8 mouse cellular contexts compared by ENCODE assay signal in the genomic region with DNA sequence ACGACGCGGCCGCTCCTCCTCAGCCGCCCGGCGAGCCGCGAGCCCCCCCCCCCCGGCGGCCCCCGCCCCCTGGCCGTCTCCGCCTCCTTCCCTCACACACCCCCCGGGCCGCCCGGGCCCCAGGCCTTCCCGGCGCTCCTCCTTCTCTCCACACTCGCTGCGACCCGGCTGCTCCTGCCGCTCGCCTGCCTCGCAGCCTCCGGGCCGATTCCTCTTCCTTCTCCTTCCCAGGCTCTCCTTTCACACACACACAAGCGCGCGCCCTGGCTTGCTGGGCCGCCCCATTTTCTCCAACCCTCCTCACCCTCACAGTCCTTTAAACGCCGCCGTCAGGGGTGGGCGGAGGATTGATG. TPM values are rescaled to one million over a fixed set of nuclear protein-coding genes. Genes with fewer than 3 reads are reported as not detected.
DNase-seq lines count a peak whose midpoint lies in the region; ATAC-seq and TF ChIP-seq lines count a peak whose summit lies in the region.

No protein-coding gene starts in this region.

- H3K79me2 ChIP-seq in C2C12 (ENCODE audit: control insufficient read depth, insufficient read depth): no peaks in the 10 kb centered on the region

- no peaks in the 10 kb centered on the region for H3K27me3 ChIP-seq in C2C12 (ENCODE audit: control insufficient read depth, insufficient read depth, insufficient read length)
- no peaks in the 10 kb centered on the region for H3K27me3 ChIP-seq in heart, embryonic 14.5 days (ENCODE audit: control insufficient read depth, insufficient read depth, low read length)
- no peaks in the 10 kb centered on the region; the same call in 1 of the 2 replicates for H3K27me3 ChIP-seq in liver, embryonic 15.5 days
- no peaks in the 10 kb centered on the region for H3K27me3 ChIP-seq in small intestine, adult 2 months (ENCODE audit: control insufficient read depth, insufficient read depth, low read length)

- no peak for TF ChIP-seq CTCF in C2C12 (IDR thresholded peaks at IDR 0.05; ENCODE audit: control insufficient read depth, insufficient read depth, insufficient read length)
- no peak for TF ChIP-seq CTCF in small intestine, adult 2 months (IDR thresholded peaks at IDR 0.05; ENCODE audit: extremely low read depth, insufficient read length, insufficient replicate concordance, low read depth, low read length)

- H3K79me3 ChIP-seq in C2C12 (ENCODE audit: low read depth): no peaks in the 10 kb centered on the region

- H3ac ChIP-seq in C2C12 (ENCODE audit: control insufficient read depth, insufficient read length, low read depth): peak overlapping the region; percentile 68

- H3K4me3 ChIP-seq in C2C12 (ENCODE audit: insufficient read depth, poor library complexity, severe bottlenecking): peak overlapping the region; percentile 61
- H3K4me3 ChIP-seq in heart, embryonic 14.5 days (ENCODE audit: control insufficient read depth in 1 of 2, insufficient read depth in 1 of 2, low read depth in 1 of 2, low read length in 2 of 2): peak overlapping the region; percentile 75 to 99
- peak overlapping the region; percentile 70 for H3K4me3 ChIP-seq in liver, embryonic 15.5 days (replicated peaks)
- peak overlapping the region; percentile 76 for H3K4me3 ChIP-seq in small intestine, adult 2 months (ENCODE audit: low read depth, low read length)

- DNase-seq in heart, adult 8-10 months (ENCODE audit: low spot score): peak; percentile 75
- DNase-seq in heart, postnatal 4 days: no peak
- peak; percentile 47 for DNase-seq in c-Kit-positive CD71-positive TER-119-negative erythroid progenitor cells, embryonic 14.5 days (ENCODE audit: low read depth)
- DNase-seq in right cerebral cortex, postnatal 25 days: no peak

- H3K27ac ChIP-seq in heart, embryonic 14.5 days (replicated peaks in 1 of 2; ENCODE audit: control insufficient read depth in 1 of 2, insufficient read depth in 1 of 2, low read depth in 2 of 2, low read length in 2 of 2): peak overlapping the region; percentile 97 to 98
- H3K27ac ChIP-seq in liver, embryonic 15.5 days (replicated peaks): peak overlapping the region; percentile 82
- peak overlapping the region; percentile 82 for H3K27ac ChIP-seq in small intestine, adult 2 months (ENCODE audit: insufficient read depth, low read depth, low read length)

- TF ChIP-seq POLR2A in small intestine, adult 2 months (IDR thresholded peaks at IDR 0.05; ENCODE audit: low read depth, low read length): peak; percentile 87

- H3K9me3 ChIP-seq in heart, embryonic 14.5 days (ENCODE audit: control insufficient read depth, low read length): no peaks in the 10 kb centered on the region
- H3K9me3 ChIP-seq in liver, embryonic 15.5 days (replicated peaks): no peaks in the 10 kb centered on the region

- WGBS in heart, embryonic 14.5 days: 0% methylated on average over 16 of the region's 35 CpGs
- WGBS in liver, embryonic 15.5 days (ENCODE audit: insufficient replicate concordance): 2% methylated on average over 22 of the region's 35 CpGs
- under 1% methylated on average over 21 of the region's 35 CpGs for WGBS in small intestine, adult 2 months

- no peaks in the 10 kb centered on the region for H3K36me3 ChIP-seq in C2C12 (ENCODE audit: control insufficient read depth, insufficient read depth)
- peaks cover 17% of the 10 kb centered on the region for H3K36me3 ChIP-seq in heart, embryonic 14.5 days (ENCODE audit: control insufficient read depth, insufficient read depth, low read length)
- 0 out of 2 replicates have a peak, but pooled peaks cover 7% of the 10 kb centered on the region for H3K36me3 ChIP-seq in liver, embryonic 15.5 days (replicated peaks)
- peaks cover 6% of the 10 kb centered on the region for H3K36me3 ChIP-seq in small intestine, adult 2 months (ENCODE audit: control insufficient read depth, insufficient read depth, low read length)

- peaks cover 8 to 17% of the 10 kb centered on the region in 2 experiments for H3K4me1 ChIP-seq in heart, embryonic 14.5 days (ENCODE audit: control insufficient read depth in 2 of 2, insufficient read depth in 2 of 2, low read length in 2 of 2)
- peaks cover 36% of the 10 kb centered on the region for H3K4me1 ChIP-seq in liver, embryonic 15.5 days (replicated peaks)
- H3K4me1 ChIP-seq in small intestine, adult 2 months (ENCODE audit: control insufficient read depth, insufficient read depth, insufficient read length, low read length): peaks cover 19% of the 10 kb centered on the region

- peak overlapping the region; percentile 91 for H3K9ac ChIP-seq in heart, embryonic 14.5 days (ENCODE audit: low read length)
- peak overlapping the region; percentile 68 for H3K9ac ChIP-seq in liver, embryonic 15.5 days

- no peak; the same call in none of the 2 replicates for ATAC-seq in heart, embryonic 14.5 days (ENCODE audit: insufficient number of reproducible peaks, insufficient read depth, low FRiP score, low read depth)
- peak; percentile 77 for ATAC-seq in liver, embryonic 15.5 days (ENCODE audit: insufficient read depth)

- peak overlapping the region; percentile 76 for H3K4me2 ChIP-seq in heart, embryonic 14.5 days (ENCODE audit: low read length)
- peak overlapping the region; percentile 90 for H3K4me2 ChIP-seq in liver, embryonic 15.5 days

TF ChIP-seq in C2C12, 6 proteins besides CTCF, POLR2A, EP300 and RAD21:
- TF ChIP-seq CEBPB (IDR thresholded peaks at IDR 0.05; ENCODE audit: low read depth) (no peak), MYOG (IDR thresholded peaks at IDR 0.05; ENCODE audit: control insufficient read depth, extremely low read depth, insufficient read length) (no peak), USF1 (IDR thresholded peaks at IDR 0.05; ENCODE audit: low read depth) (no peak), MAX (IDR thresholded peaks at IDR 0.05) (no peak), FOSL1 (IDR thresholded peaks at IDR 0.05; ENCODE audit: insufficient read depth, low read length, poor library complexity, severe bottlenecking) (no peak), MYOD1 (IDR thresholded peaks at IDR 0.05; ENCODE audit: control insufficient read depth, insufficient read length, low read depth) (no peak)
TF ChIP-seq in C2C12: peak in this region for 0.

RNA-seq across cellular contexts. Expression of gene Fchsd2, which starts 16.0 kb away (rescaled TPM):
- 10 to 100 TPM; 17.2 to 23.8 (median 19.1) TPM for total RNA-seq in heart, adult 8-10 months (2022)
- 10 to 100 TPM; 20.4 to 22.1 TPM for total RNA-seq in heart, postnatal 4 days (2021)
- 2.4 TPM for polyA plus RNA-seq in C2C12 (2012; fragmentation: generic; extraction: Trizol)
- 18.0 and 18.6 TPM in 2 replicates for polyA plus RNA-seq in heart, embryonic 14.5 days (2014; fragmentation: Nextera tagmentation; extraction: Ambion mirVana)
- 4.5 and 4.9 TPM in 2 replicates for polyA plus RNA-seq in liver, embryonic 15.5 days (2015; fragmentation: Nextera tagmentation; extraction: Ambion mirVana)
- 3.3 and 6.9 TPM in 2 replicates for polyA plus RNA-seq in small intestine, adult 2 months (2012; rRNA removed)

Comparison
In these comparisons a context has a peak if more than half of its experiments do, and no peak if none do; other contexts are left out.
1. DNase-seq: peak in heart, adult 8-10 months (single experiment) and c-Kit-positive CD71-positive TER-119-negative erythroid progenitor cells, embryonic 14.5 days (single experiment); none in heart, postnatal 4 days (single experiment) and right cerebral cortex, postnatal 25 days (single experiment).
2. Peak in every context shown above with its lines, with median percentiles within 50 percentile points of each other: H3K4me3 ChIP-seq and H3K27ac ChIP-seq.